Mouse (Mus musculus) liver, postnatal 0 days (tissue): ENCODE results near the gene Tmem30a.

Source experiments
- CTCF ChIP-seq: sonication (generic); IDR thresholded peaks from 2 replicates; pipeline ENCODE4 v1.5.1; 2016; ENCODE audit warnings: antibody characterized with exemption, low read depth
- EP300 ChIP-seq: IDR thresholded peaks from 2 replicates; pipeline ENCODE4 v1.6.1; 2016; ENCODE audit warnings: antibody characterized with exemption, low read depth, mild to moderate bottlenecking

GRCm38 (mm10) chr9:79766991-79767545 lies 26.2 kb downstream of the Tmem30a start:
- TF ChIP-seq EP300 (no peak), CTCF (no peak)
